Mouse (Mus musculus) kidney, embryonic 16.5 days (tissue): ENCODE results near the gene Trem3. TPM values are rescaled to one million over a fixed set of nuclear protein-coding genes. Genes with fewer than 3 reads are reported as not detected.

Experiments used
- ATAC-seq: fragments of 200-750 bp; cut with Nextera tagmentation; 2 replicates; pipeline ENCODE4 v1.8.0; 2017; ENCODE audit warnings: moderate TSS enrichment; ENCODE audit not compliant: low FRiP score, low TSS enrichment
- H3K27ac ChIP-seq: fragments of 300-500 bp; sonication (generic); 2 replicates; pipeline ENCODE4 v1.5.1; 2014; ENCODE audit warnings: low read length
- H3K27me3 ChIP-seq: fragments of 300-500 bp; sonication (generic); 2 replicates; pipeline ENCODE4 v1.6.1; 2014; ENCODE audit warnings: low read length, control low read depth, mixed read lengths; ENCODE audit not compliant: insufficient read depth
- H3K36me3 ChIP-seq: fragments of 300-500 bp; sonication (generic); 2 replicates; pipeline ENCODE4 v1.6.1; 2014; ENCODE audit warnings: low read length, control low read depth, mixed read lengths; ENCODE audit not compliant: insufficient read depth
- H3K4me1 ChIP-seq: fragments of 300-500 bp; sonication (generic); 2 replicates; pipeline ENCODE4 v1.6.1; 2014; ENCODE audit warnings: low read length, control low read depth, mixed read lengths; ENCODE audit not compliant: insufficient read depth
- H3K4me2 ChIP-seq: fragments of 300-500 bp; sonication (generic); replicated peaks from 2 replicates; pipeline ENCODE4 v1.6.1; 2014; ENCODE audit warnings: low read depth, low read length
- H3K4me3 ChIP-seq: fragments of 300-500 bp; sonication (generic); 2 replicates; pipeline ENCODE4 v1.5.1; 2014; ENCODE audit warnings: mild to moderate bottlenecking, low read length
- H3K9ac ChIP-seq: fragments of 300-500 bp; sonication (generic); replicated peaks from 2 replicates; pipeline ENCODE4 v1.6.1; 2014; ENCODE audit warnings: low read length
- H3K9me3 ChIP-seq: fragments of 300-500 bp; sonication (generic); 2 replicates; pipeline ENCODE4 v1.6.1; 2016; ENCODE audit warnings: low read length, control low read depth
- WGBS: fragments of 180-500 bp; shearing (Covaris S2); extraction: QIAGEN DNeasy Blood & Tissue Kit; methylation state at CpG from one replicate; pipeline ENCODE4 v1.1.7; 2014; 5-methylcytosine and 5-hydroxymethylcytosine counted together
- polyA plus RNA-seq: library from polyadenylated mRNA; unstranded; fragments of >200 nt; fragmentation: Nextera tagmentation; extraction: Ambion mirVana; gene quantifications from 2 replicates; pipeline ENCODE4 v1.2.1, GENCODE M21; 2015

Trem3 gene
- polyA plus RNA-seq, 1 experiment from 2014 or later: 0.21 TPM

GRCm38 (mm10) chr17:48280943-48281738, 33.6 kb downstream of the Trem3 start:
- 36% methylated on average over 18 of the region's 18 CpGs for WGBS
- no peaks in the 10 kb centered on the region for H3K9me3 ChIP-seq
- H3K36me3 ChIP-seq: no peaks in the 10 kb centered on the region
- H3K4me1 ChIP-seq: peaks cover 8% of the 10 kb centered on the region; the same call in 1 of the 2 replicates
- ATAC-seq: peak; percentile 69; the same call in 1 of the 2 replicates
- no peaks in the 10 kb centered on the region for H3K27me3 ChIP-seq
- H3K4me2 ChIP-seq: peak overlapping the region; percentile 49
- H3K27ac ChIP-seq: peak overlapping the region; percentile 48; the same call in 1 of the 2 replicates
- H3K4me3 ChIP-seq: peak overlapping the region; percentile 33
- peak overlapping the region; percentile 17 for H3K9ac ChIP-seq

GRCm38 (mm10) chr17:48281739-48282085, 34.1 kb downstream of the Trem3 start:
- 6% methylated on average over 3 of the region's 3 CpGs for WGBS
- H3K36me3 ChIP-seq: no peaks in the 10 kb centered on the region
- peaks cover 8% of the 10 kb centered on the region; the same call in 1 of the 2 replicates for H3K4me1 ChIP-seq
- H3K9me3 ChIP-seq: no peaks in the 10 kb centered on the region
- no peak overlapping the region for H3K27ac ChIP-seq
- peak overlapping the region; percentile 33 for H3K4me3 ChIP-seq
- H3K9ac ChIP-seq: peak overlapping the region; percentile 17
- no peaks in the 10 kb centered on the region for H3K27me3 ChIP-seq
- no peak for ATAC-seq
- H3K4me2 ChIP-seq: peak overlapping the region; percentile 49

DNA sequence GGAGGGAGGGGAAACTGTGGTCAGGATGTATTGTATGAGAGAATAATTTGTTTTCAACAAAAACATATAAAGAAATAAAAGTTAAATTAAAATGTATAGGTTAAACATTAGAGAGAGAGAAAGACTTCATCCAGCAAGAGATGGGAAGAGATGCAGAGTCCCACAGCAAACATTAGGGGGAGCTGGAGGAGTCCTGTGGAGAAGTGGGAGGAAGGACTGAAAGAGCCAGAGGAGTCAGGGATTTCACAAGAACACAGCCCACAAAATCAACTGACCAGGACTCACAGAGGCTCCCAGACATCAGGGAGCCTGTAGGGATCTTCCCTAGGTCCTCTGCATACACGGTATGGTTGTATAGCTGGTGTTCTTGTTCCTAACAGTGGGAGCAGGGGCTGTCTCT, 39.2 kb downstream of the Trem3 start:
- Histone ChIP-seq H3K4me1 (peaks cover 1% of the 10 kb centered on the region; the same call in 1 of the 2 replicates), H3K9me3 (peaks cover 7% of the 10 kb centered on the region; the same call in 1 of the 2 replicates), H3K36me3 (no peaks in the 10 kb centered on the region), H3K4me2 (no peak overlapping the region), H3K27ac (no peak overlapping the region), H3K4me3 (no peak overlapping the region), H3K27me3 (no peaks in the 10 kb centered on the region), H3K9ac (no peak overlapping the region)
- no peak for ATAC-seq
- 60% methylated on average over 1 of the region's 1 CpGs for WGBS

GRCm38 (mm10) chr17:48287276-48287675, 39.7 kb downstream of the Trem3 start:
- H3K4me3 ChIP-seq: no peak overlapping the region
- H3K27me3 ChIP-seq: no peaks in the 10 kb centered on the region
- WGBS: 64% methylated on average over 2 of the region's 2 CpGs
- H3K4me2 ChIP-seq: no peak overlapping the region
- no peak overlapping the region for H3K9ac ChIP-seq
- H3K27ac ChIP-seq: no peak overlapping the region
- no peaks in the 10 kb centered on the region for H3K36me3 ChIP-seq
- no peak for ATAC-seq
- peaks cover 7% of the 10 kb centered on the region; the same call in 1 of the 2 replicates for H3K9me3 ChIP-seq
- H3K4me1 ChIP-seq: no peaks in the 10 kb centered on the region

DNA sequence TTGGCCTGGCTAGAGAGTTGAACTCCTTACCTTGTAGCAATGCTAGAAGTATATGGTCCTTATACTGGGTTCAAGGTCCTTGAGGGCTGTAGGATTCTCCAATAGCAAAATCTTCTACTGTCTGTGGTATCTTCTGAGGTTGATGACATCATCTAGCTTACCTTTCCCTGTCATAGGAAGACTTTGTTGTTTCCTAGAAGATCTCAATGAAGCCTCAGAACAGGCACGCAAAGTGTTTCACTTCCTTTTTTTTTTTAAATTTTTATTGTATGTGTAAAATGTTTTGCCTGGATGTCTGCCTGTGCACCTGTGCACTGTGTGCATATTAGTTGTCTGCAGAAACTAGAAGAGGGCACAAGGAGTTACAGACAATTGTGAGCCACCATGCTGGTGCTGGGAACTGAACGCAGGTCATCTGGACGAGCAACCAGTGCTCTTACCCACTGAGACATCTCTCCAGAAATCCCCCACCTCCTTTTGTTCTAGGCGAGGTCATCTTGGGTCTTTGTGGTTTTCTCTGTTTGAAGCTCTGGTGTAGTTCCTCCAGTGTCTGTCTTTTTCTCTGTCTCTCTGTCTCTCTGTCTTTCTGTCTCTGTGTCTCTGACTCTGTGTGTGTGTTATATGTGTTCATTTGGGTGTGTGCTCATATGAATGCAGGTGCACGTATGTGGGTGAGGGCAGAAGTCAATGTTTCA, 46.1 kb downstream of the Trem3 start:
- ATAC-seq: no peak
- Histone ChIP-seq H3K27ac (no peak overlapping the region), H3K36me3 (no peaks in the 10 kb centered on the region), H3K4me3 (no peak overlapping the region), H3K4me2 (no peak overlapping the region), H3K9me3 (peaks cover 4% of the 10 kb centered on the region; the same call in 1 of the 2 replicates), H3K27me3 (no peaks in the 10 kb centered on the region), H3K4me1 (no peaks in the 10 kb centered on the region), H3K9ac (no peak overlapping the region)
- 88% methylated on average over 5 of the region's 5 CpGs for WGBS

DNA sequence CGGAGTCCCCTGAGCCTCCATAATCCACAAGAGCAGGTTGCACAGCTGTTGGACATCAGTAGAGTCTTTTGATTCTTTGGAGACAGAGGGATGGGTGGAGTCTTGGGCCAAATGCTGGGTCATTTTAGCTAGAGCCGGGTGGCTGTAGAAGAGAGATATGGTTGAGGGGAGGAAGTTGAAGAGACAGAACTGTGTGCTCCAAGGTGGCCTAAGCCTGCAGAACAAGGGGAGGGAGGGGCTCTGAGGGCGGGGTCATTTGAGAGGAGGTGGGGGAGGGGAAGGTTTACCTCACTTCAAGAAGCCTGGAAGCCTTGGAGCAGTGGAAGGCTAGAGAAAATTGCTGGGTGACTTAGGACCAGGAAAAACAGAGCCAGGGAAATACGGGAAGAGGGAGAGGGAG, 51.6 kb downstream of the Trem3 start, which contains the start of gene Treml2:
Gene Treml2 (plus strand): TSS at position 296 of the 400 bp plus-strand sequence.
- WGBS: 11% methylated on average over 3 of the region's 4 CpGs
- Histone ChIP-seq H3K9me3 (no peaks in the 10 kb centered on the region), H3K27me3 (no peaks in the 10 kb centered on the region)

DNA sequence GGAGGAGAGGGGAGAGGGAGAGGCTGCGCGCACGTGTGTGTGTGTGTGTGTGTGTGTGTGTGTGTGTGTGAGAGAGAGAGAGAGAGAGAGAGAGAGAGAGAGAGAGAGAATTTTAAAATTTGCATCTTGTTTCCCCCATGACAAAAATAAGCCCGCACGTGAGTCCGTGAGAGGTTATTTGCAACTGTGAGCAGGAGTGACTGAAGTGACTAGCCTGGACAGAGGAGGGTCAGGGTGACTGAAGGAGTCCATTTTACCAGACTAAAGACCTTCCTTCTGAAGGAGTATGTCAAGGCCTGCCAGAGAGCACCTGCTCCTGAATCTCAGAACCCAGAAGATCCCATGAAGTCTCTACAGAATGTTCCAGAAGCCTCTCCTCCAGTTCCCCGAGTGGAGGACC, 52.2 kb downstream of the Trem3 start:
- no peaks in the 10 kb centered on the region for H3K9me3 ChIP-seq
- H3K4me1 ChIP-seq: no peaks in the 10 kb centered on the region
- H3K27me3 ChIP-seq: no peaks in the 10 kb centered on the region
- WGBS: 60% methylated on average over 4 of the region's 7 CpGs
- H3K36me3 ChIP-seq: no peaks in the 10 kb centered on the region
- ATAC-seq: no peak
- H3K4me3 ChIP-seq: no peak overlapping the region
- no peak overlapping the region for H3K9ac ChIP-seq
- H3K27ac ChIP-seq: no peak overlapping the region
- no peak overlapping the region for H3K4me2 ChIP-seq

More for the DNA sequence above, 51.6 kb downstream of the Trem3 start, which contains the start of gene Treml2:
- no peaks in the 10 kb centered on the region for H3K4me1 ChIP-seq
- H3K36me3 ChIP-seq: no peaks in the 10 kb centered on the region
- H3K4me3 ChIP-seq: no peak within 1 kb of the TSS
- H3K4me2 ChIP-seq: no peak within 1 kb of the TSS
- ATAC-seq: no peak
- no peak within 1 kb of the TSS for H3K9ac ChIP-seq
- no peak within 1 kb of the TSS for H3K27ac ChIP-seq

- WGBS: 70% methylated on average over 7 of the region's 7 CpGs
- Histone ChIP-seq H3K9me3 (no peaks in the 10 kb centered on the region), H3K4me2 (no peak overlapping the region), H3K4me1 (no peaks in the 10 kb centered on the region), H3K27ac (no peak overlapping the region), H3K27me3 (no peaks in the 10 kb centered on the region), H3K36me3 (no peaks in the 10 kb centered on the region), H3K4me3 (no peak overlapping the region), H3K9ac (no peak overlapping the region)
- no peak for ATAC-seq
Observed at GRCm38 (mm10) chr17:48300199-48300598, 52.6 kb downstream of the Trem3 start.

DNA sequence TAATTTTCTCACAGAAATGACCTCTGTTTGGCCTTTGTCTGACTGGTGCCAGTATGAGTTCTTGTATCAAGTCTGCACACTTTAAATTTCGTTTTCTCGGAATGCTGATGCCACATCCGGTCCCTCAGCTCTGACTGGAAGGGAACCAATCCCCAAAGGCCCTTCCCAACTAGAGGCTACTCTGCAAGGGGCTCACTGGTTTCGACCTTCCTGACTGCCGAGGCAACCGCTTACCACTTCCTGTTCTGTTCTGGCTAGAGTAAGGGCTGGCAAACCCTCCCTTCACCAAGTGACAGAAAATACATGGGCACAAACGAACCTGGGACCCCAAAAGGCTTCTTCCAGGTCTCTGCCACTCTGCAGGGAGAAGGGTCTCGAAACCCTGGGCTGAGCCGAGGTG, 53.3 kb downstream of the Trem3 start:
- Histone ChIP-seq H3K27ac (no peak overlapping the region), H3K4me3 (no peak overlapping the region), H3K9ac (no peak overlapping the region), H3K27me3 (no peaks in the 10 kb centered on the region), H3K4me2 (no peak overlapping the region), H3K4me1 (no peaks in the 10 kb centered on the region), H3K36me3 (no peaks in the 10 kb centered on the region), H3K9me3 (no peaks in the 10 kb centered on the region)
- 73% methylated on average over 9 of the region's 9 CpGs for WGBS
- ATAC-seq: no peak

DNA sequence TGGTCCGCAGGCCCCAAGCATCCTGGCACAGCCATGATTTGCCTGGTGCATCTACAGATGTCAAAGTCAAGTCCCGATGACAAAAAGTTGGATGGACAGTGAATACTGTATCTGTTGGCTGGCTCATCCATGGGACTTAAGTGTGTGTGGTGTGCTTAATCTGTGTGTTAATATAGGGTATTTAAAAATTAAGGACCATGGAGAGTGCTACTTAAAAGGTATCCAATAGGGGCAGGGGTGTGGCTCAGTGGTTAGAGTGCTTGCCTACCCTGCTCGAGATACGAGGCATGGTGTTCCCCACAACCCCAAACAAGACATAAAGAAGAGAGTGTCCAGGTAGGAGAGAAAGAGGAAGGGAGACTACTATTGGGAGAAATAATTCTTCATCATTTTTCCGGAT, 54.2 kb downstream of the Trem3 start:
- 87% methylated on average over 5 of the region's 5 CpGs for WGBS
- H3K9ac ChIP-seq: no peak overlapping the region
- H3K4me1 ChIP-seq: no peaks in the 10 kb centered on the region
- no peaks in the 10 kb centered on the region for H3K36me3 ChIP-seq
- H3K27me3 ChIP-seq: no peaks in the 10 kb centered on the region
- no peak overlapping the region for H3K4me2 ChIP-seq
- ATAC-seq: no peak
- no peaks in the 10 kb centered on the region for H3K9me3 ChIP-seq
- no peak overlapping the region for H3K4me3 ChIP-seq
- no peak overlapping the region for H3K27ac ChIP-seq
